Mouse (Mus musculus): ENCODE data around the gene Spz1. TPM values are rescaled to one million over a fixed set of nuclear protein-coding genes. Genes with fewer than 3 reads are reported as not detected.

Spz1 gene
- polyA plus RNA-seq, 1 experiment from 2014 or later: not detected

- 91% methylated on average over 6 of the region's 6 CpGs for WGBS
- Histone ChIP-seq H3K4me1 (ENCODE audit: control insufficient read depth, insufficient read depth, low read length) (no peaks in the 10 kb centered on the region), H3K9ac (replicated peaks; ENCODE audit: low read depth, low read length) (no peak overlapping the region), H3K4me2 (ENCODE audit: low read depth, low read length) (no peak overlapping the region), H3K27ac (ENCODE audit: low read depth, low read length) (no peak overlapping the region), H3K9me3 (ENCODE audit: control insufficient read depth, low read length) (no peaks in the 10 kb centered on the region), H3K4me3 (ENCODE audit: low read depth, low read length) (no peak overlapping the region), H3K36me3 (ENCODE audit: control insufficient read depth, insufficient read depth, low read length) (no peaks in the 10 kb centered on the region), H3K27me3 (ENCODE audit: control insufficient read depth, insufficient read depth, low read length) (no peaks in the 10 kb centered on the region)
- ATAC-seq (ENCODE audit: low read depth): no peak
Observed at GRCm38 (mm10) chr13:92540997-92541396, 35.0 kb downstream of the Spz1 start.

GRCm38 (mm10) chr13:92539126-92539525 lies 36.8 kb downstream of the Spz1 start:
- peak; percentile 61; the same call in 1 of the 2 replicates for ATAC-seq (ENCODE audit: low read depth)
- WGBS: 49% methylated on average over 4 of the region's 4 CpGs
- Histone ChIP-seq H3K4me3 (ENCODE audit: low read depth, low read length) (no peak overlapping the region), H3K36me3 (ENCODE audit: control insufficient read depth, insufficient read depth, low read length) (no peaks in the 10 kb centered on the region), H3K27me3 (ENCODE audit: control insufficient read depth, insufficient read depth, low read length) (no peaks in the 10 kb centered on the region), H3K9ac (replicated peaks; ENCODE audit: low read depth, low read length) (no peak overlapping the region), H3K4me1 (ENCODE audit: control insufficient read depth, insufficient read depth, low read length) (no peaks in the 10 kb centered on the region), H3K9me3 (ENCODE audit: control insufficient read depth, low read length) (no peaks in the 10 kb centered on the region), H3K27ac (ENCODE audit: low read depth, low read length) (no peak overlapping the region), H3K4me2 (ENCODE audit: low read depth, low read length) (no peak overlapping the region)

- Histone ChIP-seq H3K4me3 (ENCODE audit: low read depth, low read length) (no peak overlapping the region), H3K4me2 (ENCODE audit: low read depth, low read length) (no peak overlapping the region), H3K4me1 (ENCODE audit: control insufficient read depth, insufficient read depth, low read length) (peaks cover 5% of the 10 kb centered on the region; the same call in 1 of the 2 replicates), H3K27ac (ENCODE audit: low read depth, low read length) (no peak overlapping the region), H3K36me3 (ENCODE audit: control insufficient read depth, insufficient read depth, low read length) (no peaks in the 10 kb centered on the region), H3K9ac (replicated peaks; ENCODE audit: low read depth, low read length) (no peak overlapping the region), H3K9me3 (ENCODE audit: control insufficient read depth, low read length) (no peaks in the 10 kb centered on the region), H3K27me3 (ENCODE audit: control insufficient read depth, insufficient read depth, low read length) (no peaks in the 10 kb centered on the region)
- no peak for ATAC-seq (ENCODE audit: low read depth)
- WGBS: 63% methylated on average over 2 of the region's 2 CpGs
Observed at GRCm38 (mm10) chr13:92533801-92534200, 42.2 kb downstream of the Spz1 start.

GRCm38 (mm10) chr13:92532216-92532615 lies 43.8 kb downstream of the Spz1 start:
- no peak overlapping the region for H3K4me2 ChIP-seq (ENCODE audit: low read depth, low read length)
- 73% methylated on average over 2 of the region's 2 CpGs for WGBS
- H3K27ac ChIP-seq (ENCODE audit: low read depth, low read length): no peak overlapping the region
- no peak overlapping the region for H3K9ac ChIP-seq (replicated peaks; ENCODE audit: low read depth, low read length)
- H3K9me3 ChIP-seq (ENCODE audit: control insufficient read depth, low read length): no peaks in the 10 kb centered on the region
- no peaks in the 10 kb centered on the region for H3K36me3 ChIP-seq (ENCODE audit: control insufficient read depth, insufficient read depth, low read length)
- no peak for ATAC-seq (ENCODE audit: low read depth)
- no peaks in the 10 kb centered on the region for H3K27me3 ChIP-seq (ENCODE audit: control insufficient read depth, insufficient read depth, low read length)
- H3K4me1 ChIP-seq (ENCODE audit: control insufficient read depth, insufficient read depth, low read length): peaks cover 5% of the 10 kb centered on the region; the same call in 1 of the 2 replicates
- H3K4me3 ChIP-seq (ENCODE audit: low read depth, low read length): no peak overlapping the region

- Histone ChIP-seq H3K27me3 (ENCODE audit: control insufficient read depth, insufficient read depth, low read length) (no peaks in the 10 kb centered on the region), H3K4me3 (ENCODE audit: low read depth, low read length) (peak overlapping the region; percentile 83), H3K36me3 (ENCODE audit: control insufficient read depth, insufficient read depth, low read length) (no peaks in the 10 kb centered on the region), H3K9me3 (ENCODE audit: control insufficient read depth, low read length) (no peaks in the 10 kb centered on the region), H3K9ac (replicated peaks; ENCODE audit: low read depth, low read length) (peak overlapping the region; percentile 91), H3K4me2 (ENCODE audit: low read depth, low read length) (peak overlapping the region; percentile 71), H3K4me1 (ENCODE audit: control insufficient read depth, insufficient read depth, low read length) (peaks cover 5% of the 10 kb centered on the region; the same call in 1 of the 2 replicates), H3K27ac (ENCODE audit: low read depth, low read length) (peak overlapping the region; percentile 93)
- WGBS: 5% methylated on average over 15 of the region's 15 CpGs
- ATAC-seq (ENCODE audit: low read depth): peak; percentile 5; the same call in 1 of the 2 replicates
Observed at GRCm38 (mm10) chr13:92531237-92531636, 44.7 kb downstream of the Spz1 start.

GRCm38 (mm10) chr13:92530721-92531211 lies 45.2 kb downstream of the Spz1 start, which contains the start of gene Zfyve16:
Zfyve16 (minus strand) TSS chr13:92530868.
- Histone ChIP-seq H3K36me3 (ENCODE audit: control insufficient read depth, insufficient read depth, low read length) (no peaks in the 10 kb centered on the region), H3K27me3 (ENCODE audit: control insufficient read depth, insufficient read depth, low read length) (no peaks in the 10 kb centered on the region), H3K9me3 (ENCODE audit: control insufficient read depth, low read length) (no peaks in the 10 kb centered on the region), H3K4me2 (ENCODE audit: low read depth, low read length) (peak within 1 kb of the TSS; percentile 71), H3K9ac (replicated peaks; ENCODE audit: low read depth, low read length) (peak within 1 kb of the TSS; percentile 91), H3K27ac (ENCODE audit: low read depth, low read length) (peak within 1 kb of the TSS; percentile 93), H3K4me1 (ENCODE audit: control insufficient read depth, insufficient read depth, low read length) (peaks cover 5% of the 10 kb centered on the region; the same call in 1 of the 2 replicates), H3K4me3 (ENCODE audit: low read depth, low read length) (peak within 1 kb of the TSS; percentile 83)
- under 1% methylated on average over 46 of the region's 46 CpGs for WGBS
- peak; percentile 98 for ATAC-seq (ENCODE audit: low read depth)

- H3K9ac ChIP-seq (replicated peaks; ENCODE audit: low read depth, low read length): peak overlapping the region; percentile 91
- H3K4me3 ChIP-seq (ENCODE audit: low read depth, low read length): peak overlapping the region; percentile 83
- H3K27ac ChIP-seq (ENCODE audit: low read depth, low read length): peak overlapping the region; percentile 93
- H3K9me3 ChIP-seq (ENCODE audit: control insufficient read depth, low read length): no peaks in the 10 kb centered on the region
- H3K4me1 ChIP-seq (ENCODE audit: control insufficient read depth, insufficient read depth, low read length): peaks cover 5% of the 10 kb centered on the region; the same call in 1 of the 2 replicates
- WGBS: 3% methylated on average over 42 of the region's 47 CpGs
- H3K4me2 ChIP-seq (ENCODE audit: low read depth, low read length): peak overlapping the region; percentile 71
- no peaks in the 10 kb centered on the region for H3K36me3 ChIP-seq (ENCODE audit: control insufficient read depth, insufficient read depth, low read length)
- ATAC-seq (ENCODE audit: low read depth): no peak; the same call in 1 of the 2 replicates
- H3K27me3 ChIP-seq (ENCODE audit: control insufficient read depth, insufficient read depth, low read length): no peaks in the 10 kb centered on the region
Observed at GRCm38 (mm10) chr13:92529828-92530720, 45.9 kb downstream of the Spz1 start.

Data from neural tube, embryonic 14.5 days (tissue).